Mouse (Mus musculus): ENCODE measurements around the gene Zcchc8.

DNA sequence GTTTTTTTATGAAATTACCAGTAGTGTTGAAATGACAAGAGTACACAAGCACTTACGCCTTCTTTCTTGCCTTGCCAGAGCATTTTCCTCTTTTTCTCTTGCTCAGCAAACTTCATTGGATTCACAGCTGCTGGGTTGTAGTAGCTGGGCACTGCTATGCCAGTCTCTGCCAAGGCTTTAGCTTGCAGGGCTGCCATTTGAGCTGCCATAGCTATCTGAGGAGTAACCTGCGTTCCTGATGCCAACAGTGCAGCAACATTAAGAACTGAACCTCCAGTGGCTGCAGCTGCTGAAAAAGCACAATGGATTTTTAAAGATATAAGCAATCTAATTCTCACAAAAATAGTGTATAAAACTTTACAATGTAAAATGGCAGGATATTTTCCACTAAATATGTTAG lies 10.1 kb upstream of the Zcchc8 start:
- TF ChIP-seq POLR2A (IDR thresholded peaks at IDR 0.05; ENCODE audit: borderline replicate concordance, extremely low read depth, insufficient read depth, insufficient read length, poor library complexity, severe bottlenecking) (no peak), CTCF (IDR thresholded peaks at IDR 0.05; ENCODE audit: borderline replicate concordance, extremely low read depth, insufficient read depth, insufficient read length) (no peak)
